Mouse (Mus musculus) heart, adult 8-10 months (tissue): ENCODE data around the gene Oas3. TPM values are rescaled to one million over a fixed set of nuclear protein-coding genes. Genes with fewer than 3 reads are reported as not detected.
"Not testable (repeated sequence)": the region's sequence is repeated elsewhere in the genome, so short reads cannot be mapped to it uniquely, and the experiment has no call there.

Experiments used
- DNase-seq: peaks from one replicate; pipeline ENCODE4 v3.0.0; 2022; ENCODE audit warnings: low spot score
- total RNA-seq, 4 experiments: library from RNA; stranded (reverse); gene quantifications; 2 replicates each; pipeline ENCODE4 v1.2.4; 2022

The Oas3 gene
- total RNA-seq: under 1 TPM in 2 of 4 experiments, not detected in 2; 0.16 to 0.26 TPM

GRCm38 (mm10) chr5:120777478-120777877 lies at the start of gene Oas3:
TSS of gene Oas3 (minus strand) at chr5:120777661.
- DNase-seq: no peak

GRCm38 (mm10) chr5:120818999-120819398 lies 41.5 kb upstream of the Oas3 start:
- no peak for DNase-seq

GRCm38 (mm10) chr5:120815949-120816348 lies 38.5 kb upstream of the Oas3 start:
- no peak for DNase-seq

- no peak for DNase-seq
These were observed 35.6 kb upstream of the Oas3 start for GRCm38 (mm10) chr5:120813023-120813422.

- DNase-seq: peak; percentile 94
These were observed 34.7 kb upstream of the Oas3 start, which contains the start of gene Oas1c for GRCm38 (mm10) chr5:120811951-120812819. TSS of gene Oas1c (minus strand) at chr5:120812514.

- no peak for DNase-seq
These were observed 31.7 kb upstream of the Oas3 start for GRCm38 (mm10) chr5:120809171-120809570.

- DNase-seq: peak; percentile 20
These were observed 29.0 kb upstream of the Oas3 start for GRCm38 (mm10) chr5:120806458-120806857.

GRCm38 (mm10) chr5:120803596-120803995 lies 26.1 kb upstream of the Oas3 start:
- DNase-seq: no peak

- not testable (repeated sequence) for DNase-seq
These were observed 21.5 kb upstream of the Oas3 start for GRCm38 (mm10) chr5:120798943-120799342.

GRCm38 (mm10) chr5:120798147-120798546 lies 20.7 kb upstream of the Oas3 start:
- DNase-seq: not testable (repeated sequence)

GRCm38 (mm10) chr5:120795480-120796034 lies 18.1 kb upstream of the Oas3 start, which contains the start of gene Oas1e:
TSS of gene Oas1e (minus strand) at chr5:120795530.
- not testable (repeated sequence) for DNase-seq

GRCm38 (mm10) chr5:120793043-120793442 lies 15.6 kb upstream of the Oas3 start:
- DNase-seq: no peak

- DNase-seq: no peak
These were observed 9.6 kb upstream of the Oas3 start for GRCm38 (mm10) chr5:120787042-120787441.

- no peak for DNase-seq
These were observed 5.0 kb upstream of the Oas3 start for GRCm38 (mm10) chr5:120782446-120782845.

- DNase-seq: no peak
These were observed 4.2 kb upstream of the Oas3 start for GRCm38 (mm10) chr5:120781646-120782045.

GRCm38 (mm10) chr5:120779922-120780321 lies 2.5 kb upstream of the Oas3 start:
- DNase-seq: peak; percentile 39

GRCm38 (mm10) chr5:120778941-120779340 lies 1.5 kb upstream of the Oas3 start:
- no peak for DNase-seq

GRCm38 (mm10) chr5:120776801-120777200 lies 660 bp downstream of the Oas3 start:
- no peak for DNase-seq

- no peak for DNase-seq
These were observed 2.0 kb downstream of the Oas3 start for GRCm38 (mm10) chr5:120775287-120775985.

GRCm38 (mm10) chr5:120769396-120769795 lies 8.1 kb downstream of the Oas3 start:
- no peak for DNase-seq

- no peak for DNase-seq
These were observed 12.5 kb downstream of the Oas3 start for GRCm38 (mm10) chr5:120765010-120765409.

- DNase-seq: no peak
These were observed 15.6 kb downstream of the Oas3 start for GRCm38 (mm10) chr5:120761901-120762300.
